Mouse (Mus musculus) MN1 (cell line): ENCODE results near the gene Glrx3.
"Not testable (repeated sequence)": the region's sequence is repeated elsewhere in the genome, so short reads cannot be mapped to it uniquely, and the experiment has no call there.

ENCODE experiments used
- DNase-seq: peaks from one replicate; pipeline ENCODE4 v3.0.0-alpha.2; 2016; ENCODE audit warnings: low spot score

Glrx3 gene

GRCm38 (mm10) chr7:137437440-137438178 is at the start of gene Glrx3:
Gene Glrx3, plus strand, starts transcription at chr7:137437614.
- peak; percentile 97 for DNase-seq

- DNase-seq: no peak
Observed at GRCm38 (mm10) chr7:137387863-137388262, 49.6 kb upstream of the Glrx3 start.

- DNase-seq: no peak
Observed at GRCm38 (mm10) chr7:137395421-137395820, 42.0 kb upstream of the Glrx3 start.

- DNase-seq: no peak
Observed at GRCm38 (mm10) chr7:137397361-137397910, 40.0 kb upstream of the Glrx3 start.

- no peak for DNase-seq
Observed at GRCm38 (mm10) chr7:137398973-137399372, 38.4 kb upstream of the Glrx3 start.

GRCm38 (mm10) chr7:137404146-137404545 is 33.3 kb upstream of the Glrx3 start:
- DNase-seq: no peak

GRCm38 (mm10) chr7:137407428-137408058 is 29.9 kb upstream of the Glrx3 start:
- no peak for DNase-seq

GRCm38 (mm10) chr7:137410337-137411197 is 26.8 kb upstream of the Glrx3 start, which contains the start of gene 9430038I01Rik:
Gene 9430038I01Rik, minus strand, starts transcription at chr7:137410762.
- DNase-seq: peak; percentile 95

- no peak for DNase-seq
Observed at GRCm38 (mm10) chr7:137414710-137415109, 22.7 kb upstream of the Glrx3 start.

GRCm38 (mm10) chr7:137420550-137420949 is 16.9 kb upstream of the Glrx3 start:
- DNase-seq: no peak

- DNase-seq: no peak
Observed at GRCm38 (mm10) chr7:137421236-137421635, 16.2 kb upstream of the Glrx3 start.

- no peak for DNase-seq
Observed at GRCm38 (mm10) chr7:137426693-137427092, 10.7 kb upstream of the Glrx3 start.

- DNase-seq: no peak
Observed at GRCm38 (mm10) chr7:137431769-137432603, 5.4 kb upstream of the Glrx3 start.

GRCm38 (mm10) chr7:137436901-137437300 is 513 bp upstream of the Glrx3 start:
- DNase-seq: no peak

GRCm38 (mm10) chr7:137438179-137438550 is 751 bp downstream of the Glrx3 start:
- DNase-seq: no peak

GRCm38 (mm10) chr7:137438962-137439361 is 1.5 kb downstream of the Glrx3 start:
- not testable (repeated sequence) for DNase-seq

GRCm38 (mm10) chr7:137442951-137443350 is 5.5 kb downstream of the Glrx3 start:
- DNase-seq: no peak

- no peak for DNase-seq
Observed at GRCm38 (mm10) chr7:137445321-137445720, 7.9 kb downstream of the Glrx3 start.

- DNase-seq: no peak
Observed at GRCm38 (mm10) chr7:137461396-137461795, 24.0 kb downstream of the Glrx3 start.

GRCm38 (mm10) chr7:137468174-137468573 is 30.8 kb downstream of the Glrx3 start:
- DNase-seq: peak; percentile 63

- DNase-seq: peak; percentile 16
Observed at GRCm38 (mm10) chr7:137471431-137472120, 34.2 kb downstream of the Glrx3 start.
